Mouse (Mus musculus) retina, postnatal 7 days (tissue): Measurements from ENCODE around the gene Cyb5r2.

Experiments
- DNase-seq: peaks from one replicate; pipeline ENCODE4 v3.0.0-alpha.2; 2012; ENCODE audit warnings: low read depth, low spot score

Cyb5r2 gene

GRCm38 (mm10) chr7:107757308-107758151 is at the start of gene Cyb5r2:
Gene Cyb5r2 (minus strand): TSS chr7:107758032.
- no peak for DNase-seq

GRCm38 (mm10) chr7:107802138-107802537 is 44.3 kb upstream of the Cyb5r2 start:
- DNase-seq: no peak

DNA sequence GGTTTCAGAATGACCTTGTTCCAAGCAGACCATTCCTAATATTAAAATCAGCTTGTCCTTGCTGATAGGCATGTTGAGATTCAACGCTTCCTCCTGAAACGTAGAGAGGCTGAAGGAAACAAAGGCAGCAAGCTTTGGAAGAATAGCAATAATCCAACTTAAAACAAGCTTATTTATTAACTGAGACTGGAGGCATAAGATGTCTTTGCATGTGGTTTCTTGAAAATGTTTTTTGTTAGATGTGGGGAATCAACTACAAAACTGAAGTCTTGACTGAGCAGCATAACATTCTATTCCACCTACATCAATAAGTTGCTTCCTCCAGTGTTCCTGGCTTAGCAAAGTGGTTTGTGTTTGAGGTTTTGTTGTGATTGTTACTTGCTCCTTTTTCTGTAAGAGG is 43.3 kb upstream of the Cyb5r2 start, which contains the start of gene Ovch2:
TSS of gene Ovch2 (minus strand) at position 101 of the 400 bp plus-strand sequence.
- no peak for DNase-seq

GRCm38 (mm10) chr7:107796500-107796899 is 38.7 kb upstream of the Cyb5r2 start:
- DNase-seq: no peak

GRCm38 (mm10) chr7:107787977-107788620 is 30.3 kb upstream of the Cyb5r2 start:
- DNase-seq: peak; percentile 17

DNA sequence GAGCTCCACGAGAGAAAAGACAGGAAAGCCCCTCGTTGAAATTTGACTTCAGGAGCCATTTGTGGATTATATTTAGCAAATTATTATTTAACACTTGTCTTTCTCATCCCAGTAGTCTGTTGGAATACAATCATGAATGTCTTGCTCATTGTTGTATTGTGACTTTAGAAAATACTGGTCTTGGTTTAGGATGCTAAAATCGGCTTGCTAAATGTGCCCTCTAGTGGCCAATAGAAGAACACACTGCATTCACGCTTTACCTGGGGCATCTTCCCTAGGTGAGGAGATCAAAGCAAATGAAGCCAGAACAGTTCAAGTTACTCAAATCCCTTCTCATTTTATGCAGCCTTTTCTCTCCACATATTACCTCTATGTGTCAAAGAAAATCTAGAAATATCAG is 21.8 kb upstream of the Cyb5r2 start:
- no peak for DNase-seq

DNA sequence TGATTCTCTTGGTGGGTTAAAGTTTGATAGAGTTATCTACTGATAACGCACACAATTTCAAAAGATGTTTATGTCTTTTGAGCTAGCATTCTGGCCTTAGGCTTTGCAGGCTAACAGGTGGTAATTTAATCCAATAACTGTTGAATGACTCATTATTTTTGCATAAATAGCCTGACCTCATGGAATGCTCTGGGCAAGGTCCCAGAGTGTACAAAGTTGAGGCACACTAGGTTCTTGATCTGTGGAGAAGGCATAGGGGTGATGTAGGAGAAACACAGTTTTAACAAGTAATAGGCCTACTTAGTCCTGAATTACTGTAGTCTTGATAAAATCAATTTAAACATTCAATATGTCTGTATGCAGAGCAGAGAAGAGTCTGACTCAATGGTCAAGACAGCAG is 20.4 kb upstream of the Cyb5r2 start:
- DNase-seq: no peak

DNA sequence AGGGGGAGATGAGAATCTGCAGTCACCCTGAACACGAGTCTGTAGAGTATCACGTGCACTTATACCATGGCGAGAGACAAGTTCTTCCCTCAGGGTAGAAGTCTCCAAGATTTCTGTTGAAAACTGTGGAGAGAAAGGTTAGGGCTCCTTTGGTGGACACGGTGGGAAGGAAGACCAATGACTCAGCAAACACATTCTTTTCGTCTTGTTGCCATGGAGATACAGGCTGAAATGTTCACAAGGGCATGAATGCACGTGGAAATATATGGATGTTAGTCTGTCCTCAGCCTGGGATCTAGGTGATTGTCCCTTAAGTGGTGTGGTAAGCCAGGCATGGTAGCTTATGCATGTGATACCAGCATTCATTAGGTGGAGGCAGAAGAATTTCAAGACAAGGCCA is 13.0 kb upstream of the Cyb5r2 start:
- DNase-seq: no peak

DNA sequence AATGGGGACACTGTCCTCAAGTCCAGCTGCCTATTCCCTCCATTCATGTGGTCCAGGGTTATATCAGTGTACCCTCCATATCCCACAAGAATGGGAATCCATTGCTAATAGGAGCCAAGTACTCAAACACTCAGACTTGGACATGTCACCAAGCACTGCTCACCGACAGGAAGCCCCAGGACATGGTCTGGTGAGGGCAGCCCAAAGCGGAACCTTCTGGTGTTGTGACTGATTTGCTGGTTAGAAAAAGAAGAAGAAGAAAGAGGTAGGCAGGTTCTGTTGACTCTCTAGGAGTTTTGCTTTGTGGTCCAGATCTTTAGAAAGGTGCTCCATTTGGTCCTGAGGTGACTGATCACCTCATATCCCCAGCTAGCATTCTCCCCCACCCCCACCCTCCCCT is 1.1 kb downstream of the Cyb5r2 start:
- no peak for DNase-seq

- no peak for DNase-seq
These were observed 1.9 kb downstream of the Cyb5r2 start for GRCm38 (mm10) chr7:107755905-107756304.

DNA sequence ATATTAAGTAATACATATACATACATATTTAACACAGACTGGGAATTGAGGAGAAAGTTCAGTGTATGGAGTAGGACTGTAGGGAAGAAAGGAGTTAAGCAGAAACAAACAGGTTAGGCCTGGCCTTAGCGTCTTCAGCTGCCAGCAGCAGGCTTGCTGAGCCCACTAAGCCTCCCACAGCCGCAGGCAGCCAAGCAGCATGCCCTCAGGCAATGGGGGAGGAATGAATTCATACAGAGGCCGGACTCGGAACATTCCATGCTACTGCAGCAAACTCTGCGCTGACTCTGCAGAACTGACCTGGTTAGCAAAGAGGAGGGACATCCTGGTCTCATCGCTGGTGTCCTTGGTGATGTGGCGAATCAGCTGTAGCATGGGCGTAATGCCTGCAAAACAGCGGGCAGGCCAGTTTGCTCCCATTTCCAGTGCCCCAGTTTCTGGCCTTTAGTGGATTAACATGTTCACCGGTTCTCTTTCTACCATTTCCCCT is 5.8 kb downstream of the Cyb5r2 start:
- DNase-seq: no peak

DNA sequence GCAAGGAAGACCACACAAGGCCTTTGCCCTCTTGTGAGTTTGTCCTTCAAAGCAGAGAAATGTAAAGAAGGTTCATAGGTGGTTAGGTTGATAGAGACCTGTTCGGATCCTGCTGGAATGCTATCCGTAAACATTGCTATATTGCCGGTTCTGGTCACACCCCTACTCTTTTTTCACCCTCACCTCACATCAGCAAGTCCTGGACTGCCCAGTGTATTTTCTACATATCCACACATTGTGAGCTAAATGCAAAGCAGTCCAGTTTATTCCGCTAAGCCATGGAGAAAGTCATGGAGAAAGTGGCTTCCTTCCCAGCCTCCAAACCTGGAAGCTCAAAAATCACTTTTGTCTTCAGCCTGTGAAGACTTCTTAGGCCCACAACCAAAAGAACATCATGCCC is 8.1 kb downstream of the Cyb5r2 start:
- DNase-seq: no peak

- DNase-seq: peak; percentile 55
These were observed 8.6 kb downstream of the Cyb5r2 start for GRCm38 (mm10) chr7:107749270-107749669.

DNA sequence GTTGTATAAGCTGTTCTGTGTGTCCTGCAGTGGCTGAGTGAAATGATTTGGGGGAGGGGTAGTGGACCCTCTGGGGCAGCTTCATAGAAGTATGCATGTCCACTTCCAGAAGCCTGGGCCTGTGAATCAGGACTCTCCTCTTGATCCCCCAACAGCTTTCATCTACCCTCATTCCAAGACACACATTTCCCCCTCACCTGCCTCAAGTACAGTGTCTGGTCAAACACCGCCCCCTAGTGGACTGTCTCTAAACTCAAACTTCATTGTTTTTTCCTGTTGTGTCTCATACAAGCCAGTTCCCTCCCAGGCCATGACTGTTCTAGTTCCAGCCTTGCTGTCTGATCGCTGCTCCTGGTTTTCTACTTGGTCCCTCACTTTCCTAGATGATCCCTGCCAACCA is 9.9 kb downstream of the Cyb5r2 start:
- peak; percentile 31 for DNase-seq

DNA sequence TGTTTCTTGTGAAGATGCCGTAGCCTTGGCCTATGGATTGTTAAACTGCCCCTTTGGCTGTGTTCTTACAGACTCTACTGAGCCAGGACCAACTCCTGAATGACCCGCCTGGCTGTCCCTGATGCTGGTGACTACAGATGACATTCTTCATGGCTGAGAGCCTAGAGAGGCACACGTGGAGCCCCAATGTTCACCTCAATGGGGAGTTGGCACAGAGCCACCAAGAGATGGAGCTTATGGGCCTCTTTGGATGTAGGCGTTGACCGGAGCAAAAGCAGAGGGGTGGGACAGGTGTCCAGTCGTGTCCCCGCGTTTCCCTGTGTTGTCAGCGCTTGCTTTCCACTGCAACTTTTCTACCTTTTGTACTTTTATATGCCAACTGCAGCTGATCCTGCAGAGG is 10.4 kb downstream of the Cyb5r2 start:
- no peak for DNase-seq

GRCm38 (mm10) chr7:107746036-107746435 is 11.8 kb downstream of the Cyb5r2 start:
- no peak for DNase-seq

GRCm38 (mm10) chr7:107745111-107745510 is 12.7 kb downstream of the Cyb5r2 start:
- DNase-seq: no peak

- no peak for DNase-seq
These were observed 13.4 kb downstream of the Cyb5r2 start for GRCm38 (mm10) chr7:107744454-107744853.

GRCm38 (mm10) chr7:107742963-107743465 is 14.8 kb downstream of the Cyb5r2 start:
- DNase-seq: no peak

- DNase-seq: peak; percentile 19
These were observed 19.1 kb downstream of the Cyb5r2 start for GRCm38 (mm10) chr7:107738726-107739125.

GRCm38 (mm10) chr7:107733162-107733561 is 24.7 kb downstream of the Cyb5r2 start:
- DNase-seq: no peak

GRCm38 (mm10) chr7:107730587-107730986 is 27.2 kb downstream of the Cyb5r2 start:
- DNase-seq: no peak

- no peak for DNase-seq
These were observed 30.3 kb downstream of the Cyb5r2 start for GRCm38 (mm10) chr7:107727538-107727937.
